Mouse (Mus musculus) G1E (cell line): ENCODE measurements around the gene Gfpt2.

Source experiments
- CTCF ChIP-seq: IDR thresholded peaks from 2 replicates; pipeline ENCODE4 v1.5.1; 2012; ENCODE audit warnings: low read depth, low read length, inconsistent platforms, mixed read lengths
- GATA1 ChIP-seq: IDR thresholded peaks from 2 replicates; pipeline ENCODE4 v1.6.1; 2012; ENCODE audit warnings: borderline replicate concordance, low read length, inconsistent platforms, mixed read lengths
- TAL1 ChIP-seq: conservative IDR thresholded peaks from 2 replicates; pipeline ENCODE4 v1.6.1; 2012; ENCODE audit warnings: low read depth, low read length, inconsistent platforms, mixed read lengths

GRCm38 (mm10) chr11:49848080-49848815, 54.3 kb downstream of the Gfpt2 start:
- TF ChIP-seq CTCF: no peak
- no peak for TF ChIP-seq GATA1
- no peak for TF ChIP-seq TAL1
